Mouse (Mus musculus): ENCODE measurements around the gene Bcl2l10.
"Not testable (repeated sequence)": the region's sequence is repeated elsewhere in the genome, so short reads cannot be mapped to it uniquely, and the experiment has no call there.

Bcl2l10 gene

DNA sequence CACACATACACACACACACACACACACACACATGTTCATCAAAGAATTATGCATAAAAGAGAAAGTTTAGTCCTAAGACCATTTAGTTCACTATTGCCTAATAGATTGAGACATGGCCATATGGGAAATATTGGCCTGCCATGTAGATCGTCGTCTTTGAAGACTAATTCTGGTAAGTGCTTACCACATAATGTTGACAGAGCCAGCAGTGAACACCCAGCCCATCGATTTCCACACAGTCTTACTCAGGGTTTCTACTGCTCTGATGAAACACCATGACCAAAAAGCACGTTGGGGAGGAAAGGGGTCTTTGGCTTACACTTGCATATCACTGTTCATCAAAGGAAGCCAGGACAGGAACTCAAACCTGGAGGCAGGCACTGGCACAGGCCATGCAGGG lies 5.1 kb upstream of the Bcl2l10 start:
- DNase-seq (ENCODE audit: low spot score), result no peak

GRCm38 (mm10) chr9:75348066-75348465 lies 508 bp downstream of the Bcl2l10 start:
- peak; percentile 44 for DNase-seq (ENCODE audit: low spot score)

GRCm38 (mm10) chr9:75348641-75349040 lies 1.1 kb downstream of the Bcl2l10 start:
- DNase-seq (ENCODE audit: low spot score), result no peak

GRCm38 (mm10) chr9:75353094-75353493 lies 5.5 kb downstream of the Bcl2l10 start:
- no peak for DNase-seq (ENCODE audit: low spot score)

DNA sequence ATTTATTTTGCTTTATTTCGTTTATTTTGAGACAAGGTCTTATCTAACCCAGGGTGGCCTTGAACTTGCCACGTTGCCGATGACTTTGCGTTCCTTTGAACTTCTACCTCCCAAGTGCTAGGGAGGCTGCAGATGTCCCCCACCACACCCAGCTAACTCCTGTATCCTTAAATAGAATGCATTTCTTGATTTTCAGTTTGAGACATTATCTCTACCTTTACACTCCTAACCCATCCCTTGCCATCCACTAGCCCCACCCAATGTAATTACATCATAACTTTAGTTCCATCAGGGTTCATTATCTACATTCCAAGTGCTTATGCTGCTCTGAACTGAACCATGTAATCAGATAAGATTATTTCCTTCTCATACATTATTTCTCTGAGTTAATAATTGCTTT lies 8.2 kb downstream of the Bcl2l10 start:
- DNase-seq (ENCODE audit: low spot score), result no peak

- no peak for DNase-seq (ENCODE audit: low spot score)
These were observed 9.6 kb downstream of the Bcl2l10 start for GRCm38 (mm10) chr9:75357087-75357654.

GRCm38 (mm10) chr9:75361699-75362098 lies 14.1 kb downstream of the Bcl2l10 start:
- peak; percentile 17 for DNase-seq (ENCODE audit: low spot score)

DNA sequence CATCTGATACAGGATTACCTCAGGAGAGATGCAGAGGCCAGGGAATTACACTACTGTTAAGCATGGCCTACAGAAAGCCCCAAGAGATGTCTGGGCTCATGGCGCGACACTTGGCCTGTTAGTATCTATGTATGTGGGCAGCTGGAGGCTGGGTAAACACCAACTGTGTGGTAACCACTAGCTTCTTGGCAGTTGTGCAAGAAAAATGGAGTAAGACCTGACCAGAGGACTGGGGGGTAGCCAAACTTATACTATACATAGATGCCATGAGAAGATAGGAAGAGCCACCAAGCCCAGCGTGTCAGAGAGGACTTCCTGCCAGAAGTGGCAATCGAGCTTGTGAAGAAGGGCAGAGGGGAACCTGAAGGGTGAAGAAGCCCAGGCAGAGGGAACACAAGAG lies 14.6 kb downstream of the Bcl2l10 start:
- no peak for DNase-seq (ENCODE audit: low spot score)

DNA sequence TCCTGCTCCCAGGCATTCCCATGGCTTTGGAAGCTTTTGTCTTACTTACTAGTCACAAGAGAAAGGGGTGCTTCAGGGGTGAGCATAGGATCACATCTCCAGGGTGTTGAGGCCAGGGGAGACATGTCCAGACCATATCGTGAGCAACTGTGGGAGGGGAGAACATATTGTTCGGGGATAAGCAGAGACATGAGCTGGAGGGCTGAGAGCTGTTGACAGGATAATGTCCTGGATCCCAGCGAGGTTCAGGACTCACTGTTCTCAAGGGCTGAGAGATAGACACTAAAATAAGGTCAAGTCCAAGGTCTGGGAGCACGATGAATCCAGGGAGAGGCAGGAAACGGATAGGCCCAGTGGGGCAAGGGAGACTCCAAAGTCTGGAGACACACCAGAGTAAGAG lies 15.4 kb downstream of the Bcl2l10 start:
- peak; percentile 48 for DNase-seq (ENCODE audit: low spot score)

DNA sequence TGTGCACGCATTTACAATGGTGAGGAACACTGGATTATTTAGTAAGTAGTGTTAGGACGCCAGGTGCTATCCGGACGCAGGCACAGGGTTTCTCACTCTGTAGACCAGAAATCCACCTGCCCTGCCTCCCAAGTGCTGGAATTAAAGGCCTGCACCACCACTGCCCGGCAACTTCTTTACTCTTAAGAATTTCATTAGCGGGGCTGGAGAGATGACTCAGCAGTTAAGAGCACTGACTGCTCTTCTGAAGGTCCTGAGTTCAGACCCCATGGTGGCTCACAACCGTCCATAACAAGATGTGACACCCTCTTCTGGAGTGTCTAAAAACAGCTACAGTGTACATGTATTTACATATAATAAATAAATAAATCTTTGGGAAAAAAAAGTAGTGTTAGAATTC lies 16.1 kb downstream of the Bcl2l10 start:
- not testable (repeated sequence) for DNase-seq (ENCODE audit: low spot score)

DNA sequence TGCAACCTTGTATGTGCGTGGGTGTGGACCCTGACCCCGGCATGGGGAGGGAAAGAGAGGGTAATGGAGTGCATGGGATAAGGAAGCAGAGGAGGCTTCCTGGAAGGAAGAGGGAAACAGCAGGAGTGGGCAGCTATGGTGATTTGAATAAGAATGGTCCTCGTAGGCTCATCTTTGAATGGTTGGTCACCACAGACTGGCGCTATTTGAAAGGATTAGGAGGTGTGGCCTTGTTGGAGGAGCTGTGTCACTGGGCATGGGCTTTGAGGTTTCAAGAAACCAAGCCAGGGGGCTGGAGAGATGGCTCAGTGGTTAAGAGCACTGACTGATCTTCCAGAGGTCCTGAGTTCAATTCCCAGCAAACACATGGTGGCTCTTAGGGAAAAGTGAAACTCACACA lies 17.6 kb downstream of the Bcl2l10 start:
- DNase-seq (ENCODE audit: low spot score), result no peak

DNA sequence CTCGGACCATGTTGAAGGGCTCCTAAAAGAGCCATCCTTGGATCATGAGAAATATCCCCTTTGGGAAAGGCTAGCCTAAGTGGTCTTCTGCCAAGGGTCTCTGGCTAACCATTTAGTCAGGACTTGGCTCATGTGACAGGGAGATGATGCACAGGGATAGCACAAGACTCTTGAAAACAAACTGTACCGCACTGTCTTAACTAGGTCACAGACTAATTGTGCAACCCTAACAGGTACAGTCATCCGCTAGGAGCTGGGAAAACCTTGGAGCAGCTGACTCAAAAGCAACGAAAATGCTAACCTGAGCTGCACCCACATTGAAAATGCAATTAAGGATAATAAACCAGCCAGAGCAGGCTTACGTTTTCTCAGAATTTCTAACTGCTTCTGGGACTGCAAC lies 18.6 kb downstream of the Bcl2l10 start:
- DNase-seq (ENCODE audit: low spot score), result no peak

DNA sequence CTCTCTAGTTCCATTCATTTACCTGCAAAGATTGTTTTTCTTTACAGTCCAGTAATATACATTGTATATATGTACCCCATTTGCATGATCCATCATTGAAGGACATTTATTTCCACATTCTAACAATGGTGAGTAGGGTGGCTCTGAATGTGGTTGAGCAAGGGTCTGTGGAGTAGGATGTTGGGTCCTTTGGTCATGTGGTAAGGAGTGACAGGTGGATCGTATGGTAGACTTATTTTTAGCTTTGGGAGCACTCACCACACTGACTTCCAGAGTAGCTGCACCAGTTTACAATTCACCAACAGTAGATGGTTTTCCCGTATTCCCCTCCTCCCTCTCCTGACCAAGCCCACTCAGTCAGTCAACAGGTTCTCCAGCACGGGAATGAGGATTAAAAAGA lies 21.2 kb downstream of the Bcl2l10 start:
- no peak for DNase-seq (ENCODE audit: low spot score)

- no peak for DNase-seq (ENCODE audit: low spot score)
These were observed 28.0 kb downstream of the Bcl2l10 start for GRCm38 (mm10) chr9:75375606-75376005.

GRCm38 (mm10) chr9:75376428-75376827 lies 28.9 kb downstream of the Bcl2l10 start:
- DNase-seq (ENCODE audit: low spot score), result no peak

GRCm38 (mm10) chr9:75378774-75379173 lies 31.2 kb downstream of the Bcl2l10 start:
- no peak for DNase-seq (ENCODE audit: low spot score)

DNA sequence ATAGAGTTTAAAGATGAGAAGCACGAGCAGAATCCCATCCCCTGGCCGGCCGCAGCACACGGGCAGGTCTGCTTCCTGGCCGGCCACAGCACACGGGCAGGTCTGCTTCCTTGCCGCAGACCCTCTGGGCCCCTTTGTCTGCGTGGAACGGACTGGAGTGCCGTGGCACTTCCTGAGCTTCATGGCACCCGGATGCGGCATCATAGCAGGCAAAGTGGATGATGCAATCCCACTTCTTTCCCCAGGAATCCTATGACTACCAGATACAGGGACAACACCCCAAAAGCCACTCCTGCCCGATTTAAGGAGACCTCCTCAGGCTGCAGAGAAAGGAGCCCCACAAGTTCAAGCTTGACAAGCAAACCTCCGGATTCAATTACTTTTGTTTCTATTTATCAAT lies 35.3 kb downstream of the Bcl2l10 start:
- DNase-seq (ENCODE audit: low spot score), result no peak

DNA sequence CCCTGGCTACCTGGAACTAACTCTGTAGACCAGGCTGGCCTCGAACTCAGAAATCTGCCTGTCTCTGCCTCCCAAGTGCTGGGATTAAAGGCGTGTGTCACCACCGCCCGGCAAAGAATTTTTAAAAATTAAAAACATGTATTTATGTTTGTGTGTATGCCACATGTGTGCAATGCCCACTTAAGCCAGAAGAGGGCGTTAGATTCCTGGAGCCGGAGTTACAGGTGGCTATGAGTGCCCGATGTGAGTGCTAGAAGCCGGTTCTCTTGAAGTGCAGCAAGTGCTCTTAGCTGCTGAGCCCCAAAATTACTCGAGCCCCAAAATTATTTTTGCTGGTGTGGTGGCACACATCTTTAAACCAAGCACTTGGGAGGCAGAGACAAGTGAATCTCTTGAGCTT lies 36.2 kb downstream of the Bcl2l10 start:
- DNase-seq (ENCODE audit: low spot score), result no peak

GRCm38 (mm10) chr9:75384337-75384962 lies 36.9 kb downstream of the Bcl2l10 start:
- DNase-seq (ENCODE audit: low spot score), result no peak

GRCm38 (mm10) chr9:75385218-75385974 lies 37.8 kb downstream of the Bcl2l10 start:
- DNase-seq (ENCODE audit: low spot score), result no peak

DNA sequence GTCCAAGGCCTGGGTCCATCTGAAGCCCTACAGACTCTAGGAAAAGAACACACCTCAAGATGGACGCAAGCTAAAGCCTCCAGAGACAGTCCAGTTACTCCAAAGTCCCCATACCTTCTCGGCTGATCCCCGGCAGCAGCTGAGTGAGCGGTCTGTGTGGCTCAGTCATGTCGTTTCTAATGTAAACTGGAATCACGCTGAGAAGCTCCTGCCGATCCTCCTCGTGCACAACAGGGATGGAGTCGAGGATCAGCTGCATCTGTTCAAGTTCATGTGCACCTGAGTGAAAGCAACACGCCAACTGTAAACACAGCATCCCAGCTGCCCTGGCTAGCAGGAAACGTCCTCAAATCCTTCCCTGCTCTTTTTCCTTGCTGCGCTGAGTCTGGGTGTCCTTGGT lies 45.7 kb downstream of the Bcl2l10 start:
- no peak for DNase-seq (ENCODE audit: low spot score)

DNA sequence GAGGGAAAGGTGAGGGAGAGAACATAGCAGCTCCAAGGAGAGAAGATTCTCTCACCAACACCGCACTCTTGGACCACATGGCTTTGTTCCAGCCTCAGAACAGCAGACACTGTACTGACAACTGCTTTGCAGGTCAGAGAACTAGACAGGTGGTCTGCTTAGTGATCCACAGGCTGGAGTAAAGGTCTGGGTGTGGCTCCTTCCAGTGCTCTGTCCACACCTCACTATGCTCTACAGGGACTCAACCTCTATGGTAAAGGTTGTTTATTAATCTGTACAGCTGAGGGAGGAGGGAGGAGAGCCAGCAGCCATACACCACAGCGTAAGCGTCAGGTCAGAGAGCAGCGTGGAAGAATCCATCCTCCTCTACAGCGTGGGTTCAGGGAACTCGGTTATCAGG lies 48.4 kb downstream of the Bcl2l10 start:
- no peak for DNase-seq (ENCODE audit: low spot score)

DNA sequence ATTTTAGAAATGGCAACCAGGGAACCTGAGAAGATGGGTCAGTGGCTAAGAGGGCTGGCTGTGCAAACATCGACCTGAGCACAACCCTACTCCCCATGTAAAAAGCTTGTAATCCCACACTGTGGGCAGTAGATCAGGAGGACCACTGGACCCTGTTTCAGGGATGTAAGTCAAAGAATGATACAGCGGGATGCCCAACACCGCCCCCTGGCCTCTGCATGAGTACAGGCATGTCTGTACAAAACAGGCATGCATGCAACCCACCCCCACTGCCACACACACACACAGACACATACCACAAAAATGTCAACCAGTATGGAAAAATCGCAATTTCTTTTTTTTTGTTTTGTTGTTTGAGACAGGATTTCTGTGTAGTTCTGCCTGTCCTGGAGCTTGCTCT lies 51.5 kb downstream of the Bcl2l10 start:
- no peak for DNase-seq (ENCODE audit: low spot score)

DNA sequence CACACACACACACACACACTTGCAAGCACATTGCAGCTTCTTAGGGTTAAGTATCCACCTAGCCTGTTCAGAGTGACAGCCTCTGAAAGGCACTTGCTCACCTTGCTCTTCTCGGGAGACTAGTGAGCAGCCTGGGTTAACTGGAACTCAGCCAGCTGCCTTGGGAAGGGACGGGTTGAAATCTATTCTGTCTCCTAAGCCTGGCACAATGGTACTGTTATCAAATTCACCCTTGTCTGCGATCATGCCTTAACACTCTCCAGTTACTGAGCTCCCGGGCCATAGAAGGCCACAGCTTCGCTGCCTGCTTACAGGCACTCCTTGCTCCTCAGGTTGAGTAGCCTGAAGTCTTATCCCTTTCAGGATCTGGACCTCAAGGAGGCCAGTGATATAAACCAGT lies 53.1 kb downstream of the Bcl2l10 start:
- no peak for DNase-seq (ENCODE audit: low spot score)

All from ovary, adult 18-20 months (tissue).